Mouse (Mus musculus) myocyte (in vitro differentiated cells): ENCODE results near the gene Pbx1. TPM values are rescaled to one million over a fixed set of nuclear protein-coding genes. Genes with fewer than 3 reads are reported as not detected.

Experiments
- H3K27me3 ChIP-seq: one replicate; pipeline ENCODE4 v1.6.1; 2011; ENCODE audit not compliant: control insufficient read depth, insufficient read depth, insufficient read length
- H3K36me3 ChIP-seq: one replicate; pipeline ENCODE4 v1.6.1; 2011; ENCODE audit not compliant: control insufficient read depth, insufficient read depth
- H3K4me2 ChIP-seq: one replicate; pipeline ENCODE4 v1.6.1; 2011; ENCODE audit warnings: low read depth, control low read depth
- H3K4me3 ChIP-seq: one replicate; pipeline ENCODE4 v1.5.1; 2011; ENCODE audit warnings: mild to moderate bottlenecking, control low read depth, moderate library complexity
- H3K79me2 ChIP-seq: one replicate; pipeline ENCODE4 v1.6.1; 2011; ENCODE audit not compliant: control insufficient read depth, insufficient read depth
- H3ac ChIP-seq: one replicate; pipeline ENCODE4 v1.6.1; 2011; ENCODE audit not compliant: control insufficient read depth, insufficient read length
- CEBPB ChIP-seq: IDR thresholded peaks from 2 replicates; pipeline ENCODE4 v1.6.1; 2011; ENCODE audit warnings: mild to moderate bottlenecking, moderate library complexity; ENCODE audit not compliant: poor library complexity, insufficient read depth, severe bottlenecking
- E2F4 ChIP-seq: IDR thresholded peaks from one replicate; pipeline ENCODE4 v1.6.1; 2011; ENCODE audit warnings: mild to moderate bottlenecking, control low read depth, moderate library complexity; ENCODE audit not compliant: insufficient read depth
- MAX ChIP-seq: IDR thresholded peaks from one replicate; pipeline ENCODE4 v1.6.1; 2011; ENCODE audit warnings: low read depth, mild to moderate bottlenecking, control low read depth
- MYOD1 ChIP-seq, 3 experiments: IDR thresholded peaks; one replicate each; pipeline ENCODE4 v1.6.1; 2011; ENCODE audit warnings: control low read depth in 2 of 3, low read depth in 2 of 3, mild to moderate bottlenecking in 2 of 3, moderate library complexity in 1 of 3; ENCODE audit not compliant: insufficient read length in 2 of 3, control insufficient read depth in 1 of 3
- MYOG ChIP-seq, 3 experiments: IDR thresholded peaks; one replicate each; pipeline ENCODE4 v1.6.1; 2011; ENCODE audit warnings: control low read depth in 2 of 3, low read depth in 2 of 3, mild to moderate bottlenecking in 2 of 3; ENCODE audit not compliant: insufficient read length in 2 of 3, control insufficient read depth in 1 of 3, insufficient read depth in 1 of 3
- POLR2A ChIP-seq: IDR thresholded peaks from one replicate; pipeline ENCODE4 v1.6.1; 2011; ENCODE audit warnings: low read depth, mild to moderate bottlenecking, control low read depth, moderate library complexity; ENCODE audit not compliant: insufficient read length
- POLR2AphosphoS2 ChIP-seq: IDR thresholded peaks from one replicate; pipeline ENCODE4 v1.6.1; 2011; ENCODE audit warnings: low read depth, control low read depth; ENCODE audit not compliant: insufficient read length
- REST ChIP-seq: IDR thresholded peaks from one replicate; pipeline ENCODE4 v1.6.1; 2011; ENCODE audit warnings: mild to moderate bottlenecking, control low read depth, moderate library complexity; ENCODE audit not compliant: insufficient read depth, insufficient read length
- SRF ChIP-seq: IDR thresholded peaks from one replicate; pipeline ENCODE4 v1.6.1; 2011; ENCODE audit warnings: low read depth; ENCODE audit not compliant: control insufficient read depth, insufficient read length
- TCF12 ChIP-seq: IDR thresholded peaks from one replicate; pipeline ENCODE4 v1.6.1; 2011; ENCODE audit warnings: mild to moderate bottlenecking, control low read depth; ENCODE audit not compliant: poor library complexity, insufficient read depth, severe bottlenecking
- TCF3 ChIP-seq: IDR thresholded peaks from one replicate; pipeline ENCODE4 v1.6.1; 2011; ENCODE audit warnings: low read depth, control low read depth; ENCODE audit not compliant: insufficient read length
- USF1 ChIP-seq: IDR thresholded peaks from one replicate; pipeline ENCODE4 v1.6.1; 2011; ENCODE audit warnings: low read depth, mild to moderate bottlenecking, control low read depth, moderate library complexity
- polyA plus RNA-seq: library from polyadenylated mRNA; unstranded; fragments of >200 nt; fragmentation: generic; extraction: Trizol; gene quantifications from one replicate; pipeline ENCODE4 v1.2.1, GENCODE M21; 2012; ENCODE audit warnings: missing spikeins

The Pbx1 gene
- polyA plus RNA-seq, 1 experiment: 11.4 TPM

- Histone ChIP-seq H3K4me2 (peak overlapping the region; percentile 59), H3ac (no peak overlapping the region), H3K79me2 (peaks cover 8% of the 10 kb centered on the region), H3K27me3 (no peaks in the 10 kb centered on the region), H3K4me3 (no peak overlapping the region), H3K36me3 (no peaks in the 10 kb centered on the region)
- no peak for TF ChIP-seq TCF3
- no peak for TF ChIP-seq POLR2AphosphoS2
- no peak for TF ChIP-seq MYOG (IDR thresholded peaks at IDR 0.05; ENCODE audit: control insufficient read depth in 1 of 3, insufficient read depth in 1 of 3, insufficient read length in 2 of 3, low read depth in 2 of 3)
- no peak for TF ChIP-seq CEBPB
- no peak for TF ChIP-seq TCF12
- no peak for TF ChIP-seq SRF
- TF ChIP-seq POLR2A: no peak
- TF ChIP-seq E2F4: no peak
- no peak for TF ChIP-seq MYOD1 (IDR thresholded peaks at IDR 0.05; ENCODE audit: control insufficient read depth in 1 of 3, insufficient read length in 2 of 3, low read depth in 2 of 3)
- no peak for TF ChIP-seq USF1
- no peak for TF ChIP-seq REST
- no peak for TF ChIP-seq MAX
Observed at GRCm38 (mm10) chr1:168228756-168229526, 203.1 kb downstream of the Pbx1 start.

DNA sequence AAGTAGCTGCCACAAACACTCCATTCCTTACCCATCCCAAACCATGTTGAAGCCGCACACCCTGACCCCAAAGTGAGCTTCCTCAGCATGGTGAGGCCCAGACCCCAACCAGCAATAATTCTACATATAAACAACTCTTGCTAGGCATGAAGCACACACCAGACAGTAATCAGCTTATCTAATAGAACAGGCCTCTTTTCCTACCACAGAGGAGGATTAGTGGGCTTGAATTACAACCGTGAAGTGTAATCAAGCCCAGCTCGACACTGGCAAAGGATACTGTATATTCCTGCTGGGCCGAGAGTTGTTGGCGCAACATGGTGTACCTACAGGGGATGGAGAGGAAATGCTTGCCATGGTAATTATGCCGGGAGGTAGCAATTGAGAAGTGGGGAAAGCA lies 205.9 kb downstream of the Pbx1 start:
- H3K4me3 ChIP-seq: no peak overlapping the region
- no peaks in the 10 kb centered on the region for H3K27me3 ChIP-seq
- TF ChIP-seq POLR2A (no peak), MAX (no peak), REST (no peak), POLR2AphosphoS2 (no peak), CEBPB (no peak), MYOD1 (IDR thresholded peaks at IDR 0.05; ENCODE audit: control insufficient read depth in 1 of 3, insufficient read length in 2 of 3, low read depth in 2 of 3) (no peak), MYOG (IDR thresholded peaks at IDR 0.05; ENCODE audit: control insufficient read depth in 1 of 3, insufficient read depth in 1 of 3, insufficient read length in 2 of 3, low read depth in 2 of 3) (no peak), USF1 (no peak), TCF3 (no peak), E2F4 (no peak)
- peak overlapping the region; percentile 10 for H3K4me2 ChIP-seq
- peaks cover 8% of the 10 kb centered on the region for H3K79me2 ChIP-seq
- no peak overlapping the region for H3ac ChIP-seq
- no peaks in the 10 kb centered on the region for H3K36me3 ChIP-seq

- Histone ChIP-seq H3K4me2 (no peak overlapping the region), H3K4me3 (no peak overlapping the region), H3K79me2 (peaks cover 8% of the 10 kb centered on the region), H3K36me3 (no peaks in the 10 kb centered on the region), H3K27me3 (no peaks in the 10 kb centered on the region), H3ac (no peak overlapping the region)
- TF ChIP-seq POLR2AphosphoS2: no peak
- no peak for TF ChIP-seq TCF12
- no peak for TF ChIP-seq SRF
- no peak for TF ChIP-seq USF1
- TF ChIP-seq MYOD1 (IDR thresholded peaks at IDR 0.05; ENCODE audit: control insufficient read depth in 1 of 3, insufficient read length in 2 of 3, low read depth in 2 of 3): no peak
- no peak for TF ChIP-seq E2F4
- no peak for TF ChIP-seq MAX
- no peak for TF ChIP-seq MYOG (IDR thresholded peaks at IDR 0.05; ENCODE audit: control insufficient read depth in 1 of 3, insufficient read depth in 1 of 3, insufficient read length in 2 of 3, low read depth in 2 of 3)
- no peak for TF ChIP-seq REST
- TF ChIP-seq CEBPB: no peak
- no peak for TF ChIP-seq TCF3
- no peak for TF ChIP-seq POLR2A
Observed at GRCm38 (mm10) chr1:168225595-168226127, 206.4 kb downstream of the Pbx1 start.

DNA sequence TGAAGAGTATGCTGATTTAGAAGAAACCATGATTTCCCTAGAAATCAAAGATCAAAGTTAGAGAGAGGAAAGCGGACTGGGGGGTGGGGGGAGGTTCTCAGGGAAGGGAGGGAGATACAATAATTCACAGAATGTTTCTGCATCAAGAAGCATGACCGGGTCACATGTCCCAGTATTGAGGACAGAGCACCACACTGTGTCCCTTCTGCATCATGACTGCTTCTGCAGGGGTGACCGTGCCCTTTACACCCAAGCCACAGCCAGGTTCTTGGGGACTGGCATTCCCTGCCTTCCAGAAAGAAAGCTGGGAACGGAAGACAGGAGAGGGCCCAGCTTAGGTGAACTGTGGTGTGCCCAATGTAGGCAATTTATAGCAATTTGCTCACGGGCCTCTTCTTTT lies 207.9 kb downstream of the Pbx1 start:
- no peak overlapping the region for H3ac ChIP-seq
- TF ChIP-seq TCF3 (no peak), TCF12 (no peak), CEBPB (no peak), POLR2AphosphoS2 (no peak), MYOG (IDR thresholded peaks at IDR 0.05; ENCODE audit: control insufficient read depth in 1 of 3, insufficient read depth in 1 of 3, insufficient read length in 2 of 3, low read depth in 2 of 3) (no peak), E2F4 (no peak), SRF (no peak), USF1 (no peak), MAX (no peak), REST (no peak), POLR2A (no peak), MYOD1 (IDR thresholded peaks at IDR 0.05; ENCODE audit: control insufficient read depth in 1 of 3, insufficient read length in 2 of 3, low read depth in 2 of 3) (no peak)
- H3K4me3 ChIP-seq: no peak overlapping the region
- no peak overlapping the region for H3K4me2 ChIP-seq
- no peaks in the 10 kb centered on the region for H3K36me3 ChIP-seq
- peaks cover 8% of the 10 kb centered on the region for H3K79me2 ChIP-seq
- no peaks in the 10 kb centered on the region for H3K27me3 ChIP-seq
